Mouse (Mus musculus): Measurements from ENCODE around the gene Ankrd33. TPM values are rescaled to one million over a fixed set of nuclear protein-coding genes. Genes with fewer than 3 reads are reported as not detected.
A peak's percentile ranks its signal among the peaks of the same experiment; 100 is the strongest.

The Ankrd33 gene
- polyA plus RNA-seq, 1 experiment from 2014 or later, result not detected

GRCm38 (mm10) chr15:101128181-101129089, 12.9 kb downstream of the Ankrd33 start, which contains the start of gene Acvrl1:
Acvrl1 (plus strand) TSS chr15:101128522.
- ATAC-seq (ENCODE audit: low FRiP score, low TSS enrichment) (peak; percentile 33; the same call in 1 of the 2 replicates), DNase-seq (ENCODE audit: low spot score) (no peak)
- peak within 1 kb of the TSS; percentile 76 for H3K4me2 ChIP-seq (replicated peaks; ENCODE audit: low read depth)
- WGBS, result 6% methylated on average over 46 of the region's 46 CpGs
- H3K27ac ChIP-seq (replicated peaks), result peak within 1 kb of the TSS; percentile 86
- TF ChIP-seq CTCF (IDR thresholded peaks at IDR 0.05; ENCODE audit: low read depth), result no peak
- TF ChIP-seq EP300 (optimal IDR thresholded peaks at IDR 0.05), result no peak
- H3K36me3 ChIP-seq (ENCODE audit: control insufficient read depth, insufficient read depth, low read length), result no peaks in the 10 kb centered on the region
- H3K27me3 ChIP-seq (ENCODE audit: control insufficient read depth, insufficient read depth, low read length), result no peaks in the 10 kb centered on the region
- H3K4me3 ChIP-seq (ENCODE audit: low read depth, low read length), result peak within 1 kb of the TSS; percentile 59
- H3K9me3 ChIP-seq (ENCODE audit: control insufficient read depth, low read length), result no peaks in the 10 kb centered on the region
- peaks cover 3% of the 10 kb centered on the region for H3K4me1 ChIP-seq (replicated peaks; ENCODE audit: control insufficient read depth, insufficient read depth)
- H3K9ac ChIP-seq (ENCODE audit: low read length), result peak within 1 kb of the TSS; percentile 83

- H3K4me3 ChIP-seq (ENCODE audit: low read depth, low read length), result peak overlapping the region; percentile 59
- H3K27ac ChIP-seq (replicated peaks), result peak overlapping the region; percentile 86
- H3K4me2 ChIP-seq (replicated peaks; ENCODE audit: low read depth), result peak overlapping the region; percentile 76
- no peaks in the 10 kb centered on the region for H3K36me3 ChIP-seq (ENCODE audit: control insufficient read depth, insufficient read depth, low read length)
- no peak for TF ChIP-seq CTCF (IDR thresholded peaks at IDR 0.05; ENCODE audit: low read depth)
- no peak for TF ChIP-seq EP300 (optimal IDR thresholded peaks at IDR 0.05)
- no peaks in the 10 kb centered on the region for H3K27me3 ChIP-seq (ENCODE audit: control insufficient read depth, insufficient read depth, low read length)
- DNase-seq (ENCODE audit: low spot score) (no peak), ATAC-seq (ENCODE audit: low FRiP score, low TSS enrichment) (no peak)
- H3K9ac ChIP-seq (ENCODE audit: low read length), result peak overlapping the region; percentile 83
- no peaks in the 10 kb centered on the region for H3K9me3 ChIP-seq (ENCODE audit: control insufficient read depth, low read length)
- WGBS, result 40% methylated on average over 5 of the region's 5 CpGs
- peaks cover 3% of the 10 kb centered on the region for H3K4me1 ChIP-seq (replicated peaks; ENCODE audit: control insufficient read depth, insufficient read depth)
Measured at GRCm38 (mm10) chr15:101129412-101129811, 13.9 kb downstream of the Ankrd33 start.

GRCm38 (mm10) chr15:101131498-101131897, 15.9 kb downstream of the Ankrd33 start:
- Histone ChIP-seq H3K27ac (replicated peaks) (peak overlapping the region; percentile 24), H3K4me2 (replicated peaks; ENCODE audit: low read depth) (peak overlapping the region; percentile 27), H3K36me3 (ENCODE audit: control insufficient read depth, insufficient read depth, low read length) (no peaks in the 10 kb centered on the region), H3K4me1 (replicated peaks; ENCODE audit: control insufficient read depth, insufficient read depth) (peaks cover 3% of the 10 kb centered on the region), H3K9ac (ENCODE audit: low read length) (peak overlapping the region; percentile 9; the same call in 1 of the 2 replicates), H3K4me3 (ENCODE audit: low read depth, low read length) (no peak overlapping the region), H3K27me3 (ENCODE audit: control insufficient read depth, insufficient read depth, low read length) (no peaks in the 10 kb centered on the region), H3K9me3 (ENCODE audit: control insufficient read depth, low read length) (no peaks in the 10 kb centered on the region)
- DNase-seq (ENCODE audit: low spot score) (no peak), ATAC-seq (ENCODE audit: low FRiP score, low TSS enrichment) (no peak)
- 23% methylated on average over 11 of the region's 11 CpGs for whole genome bisulfite sequencing
- no peak for TF ChIP-seq EP300 (optimal IDR thresholded peaks at IDR 0.05)
- peak; percentile 21; the same call in 1 of the 2 replicates for TF ChIP-seq CTCF (IDR thresholded peaks at IDR 0.05; ENCODE audit: low read depth)

- Histone ChIP-seq H3K27me3 (ENCODE audit: control insufficient read depth, insufficient read depth, low read length) (no peaks in the 10 kb centered on the region), H3K4me3 (ENCODE audit: low read depth, low read length) (no peak overlapping the region), H3K27ac (replicated peaks) (no peak overlapping the region; the same call in 1 of the 2 replicates), H3K36me3 (ENCODE audit: control insufficient read depth, insufficient read depth, low read length) (peaks cover 2% of the 10 kb centered on the region; the same call in 1 of the 2 replicates), H3K9me3 (ENCODE audit: control insufficient read depth, low read length) (no peaks in the 10 kb centered on the region), H3K4me1 (replicated peaks; ENCODE audit: control insufficient read depth, insufficient read depth) (peaks cover 3% of the 10 kb centered on the region), H3K4me2 (replicated peaks; ENCODE audit: low read depth) (no peak overlapping the region; the same call in 1 of the 2 replicates), H3K9ac (ENCODE audit: low read length) (0 out of 2 replicates have a peak overlapping the region, but pooled peaks have one; percentile 9)
- WGBS, result 60% methylated on average over 6 of the region's 6 CpGs
- no peak for ATAC-seq (ENCODE audit: low FRiP score, low TSS enrichment)
- TF ChIP-seq CTCF (IDR thresholded peaks at IDR 0.05; ENCODE audit: low read depth) (no peak), EP300 (optimal IDR thresholded peaks at IDR 0.05) (no peak)
- no peak for DNase-seq (ENCODE audit: low spot score)
Measured at GRCm38 (mm10) chr15:101132041-101132440, 16.5 kb downstream of the Ankrd33 start.

GRCm38 (mm10) chr15:101132761-101133160, 17.2 kb downstream of the Ankrd33 start:
- 67% methylated on average over 6 of the region's 6 CpGs for WGBS
- Histone ChIP-seq H3K4me2 (replicated peaks; ENCODE audit: low read depth) (no peak overlapping the region), H3K9ac (ENCODE audit: low read length) (no peak overlapping the region), H3K27ac (replicated peaks) (peak overlapping the region; percentile 79), H3K4me3 (ENCODE audit: low read depth, low read length) (no peak overlapping the region), H3K36me3 (ENCODE audit: control insufficient read depth, insufficient read depth, low read length) (peaks cover 7% of the 10 kb centered on the region; the same call in 1 of the 2 replicates), H3K4me1 (replicated peaks; ENCODE audit: control insufficient read depth, insufficient read depth) (peaks cover 3% of the 10 kb centered on the region), H3K9me3 (ENCODE audit: control insufficient read depth, low read length) (no peaks in the 10 kb centered on the region), H3K27me3 (ENCODE audit: control insufficient read depth, insufficient read depth, low read length) (no peaks in the 10 kb centered on the region)
- DNase-seq (ENCODE audit: low spot score) (no peak), ATAC-seq (ENCODE audit: low FRiP score, low TSS enrichment) (no peak)
- TF ChIP-seq CTCF (IDR thresholded peaks at IDR 0.05; ENCODE audit: low read depth), result no peak
- no peak for TF ChIP-seq EP300 (optimal IDR thresholded peaks at IDR 0.05)
